Mouse (Mus musculus): ENCODE data around the gene Krtap19-2. TPM values are rescaled to one million over a fixed set of nuclear protein-coding genes. Genes with fewer than 3 reads are reported as not detected.

Gene Krtap19-2
- not detected in 2 replicates for polyA plus RNA-seq (2015; fragmentation: Nextera tagmentation; extraction: Ambion mirVana)

DNA sequence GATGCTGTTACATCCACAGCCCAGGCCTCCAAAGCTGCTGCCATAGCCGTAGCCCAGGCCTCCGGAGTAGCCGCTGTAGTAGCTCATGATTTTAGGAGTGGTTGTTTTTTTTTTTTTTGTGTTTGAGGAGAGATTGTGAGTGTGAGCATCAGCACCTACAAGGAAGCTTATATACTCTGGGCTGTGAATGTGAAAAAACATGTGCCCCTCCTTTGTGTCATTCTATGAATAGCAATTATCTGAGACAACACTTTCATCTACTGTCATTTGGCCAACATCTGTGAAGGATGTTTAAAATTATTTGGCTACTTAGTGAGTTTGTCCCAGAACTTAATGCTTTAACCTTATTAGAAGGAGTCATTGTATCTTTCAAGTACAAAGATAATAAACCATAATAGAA lies at the start of gene Krtap19-2:
Gene Krtap19-2 (minus strand): TSS at position 101 of the 400 bp plus-strand sequence.
- no peak within 1 kb of the TSS for H3K27ac ChIP-seq
- no peaks in the 10 kb centered on the region for H3K4me1 ChIP-seq
- no peak for ATAC-seq (ENCODE audit: insufficient number of reproducible peaks, insufficient read depth, low FRiP score, low TSS enrichment, low read depth)
- H3K27me3 ChIP-seq = no peaks in the 10 kb centered on the region
- H3K9me3 ChIP-seq = no peaks in the 10 kb centered on the region
- H3K9ac ChIP-seq = no peak within 1 kb of the TSS
- H3K4me3 ChIP-seq = no peak within 1 kb of the TSS
- H3K36me3 ChIP-seq = no peaks in the 10 kb centered on the region
- H3K4me2 ChIP-seq = no peak within 1 kb of the TSS
- 93% methylated on average over 3 of the region's 3 CpGs for WGBS

DNA sequence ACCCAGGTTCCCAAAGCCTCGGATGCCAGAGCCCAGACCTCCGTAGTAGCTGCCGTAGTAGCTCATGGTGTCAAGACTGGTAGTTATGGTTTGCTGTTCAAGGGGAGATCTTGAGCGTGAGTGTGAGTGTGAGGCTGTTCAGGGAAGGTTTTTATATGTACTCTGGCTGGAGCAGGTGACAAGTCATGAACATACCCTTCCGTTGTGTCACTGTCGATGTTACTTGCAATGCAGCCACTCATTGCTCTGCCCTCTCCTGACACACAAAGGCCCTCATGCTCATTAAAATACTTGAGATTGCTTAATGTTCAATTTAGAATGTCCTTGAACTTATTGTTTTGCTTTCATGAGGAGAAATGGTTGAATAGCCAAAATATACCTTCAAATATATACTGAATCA lies 22.3 kb upstream of the Krtap19-2 start, which contains the start of gene Krtap19-5:
Gene Krtap19-5 (minus strand): TSS at position 101 of the 400 bp plus-strand sequence.
- Histone ChIP-seq H3K4me1 (no peaks in the 10 kb centered on the region), H3K9me3 (no peaks in the 10 kb centered on the region), H3K9ac (no peak within 1 kb of the TSS), H3K4me3 (no peak within 1 kb of the TSS), H3K4me2 (no peak within 1 kb of the TSS), H3K27me3 (no peaks in the 10 kb centered on the region), H3K36me3 (no peaks in the 10 kb centered on the region), H3K27ac (no peak within 1 kb of the TSS)
- no peak for ATAC-seq (ENCODE audit: insufficient number of reproducible peaks, insufficient read depth, low FRiP score, low TSS enrichment, low read depth)
- WGBS = 90% methylated on average over 6 of the region's 6 CpGs

DNA sequence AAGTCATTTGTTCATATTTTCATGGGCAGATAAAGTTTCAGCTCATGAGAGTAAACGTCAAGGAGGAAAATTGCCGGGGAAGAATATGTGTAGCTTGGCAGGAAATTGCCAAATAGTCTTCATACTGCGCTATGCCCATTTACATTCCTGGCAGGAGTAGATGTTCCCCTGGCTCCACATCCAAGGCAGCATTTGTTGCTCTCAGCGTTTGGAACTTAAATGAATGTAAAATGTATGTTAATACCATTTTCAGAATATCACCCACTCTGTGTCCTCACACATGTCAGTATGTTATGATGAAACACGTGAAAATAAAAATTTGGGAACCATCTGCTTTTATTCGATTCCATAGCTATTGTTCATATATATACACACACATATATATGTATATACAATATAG lies 12.8 kb upstream of the Krtap19-2 start:
- Histone ChIP-seq H3K27ac (no peak overlapping the region), H3K36me3 (no peaks in the 10 kb centered on the region), H3K4me1 (no peaks in the 10 kb centered on the region), H3K4me3 (no peak overlapping the region), H3K27me3 (no peaks in the 10 kb centered on the region), H3K9me3 (no peaks in the 10 kb centered on the region), H3K4me2 (no peak overlapping the region), H3K9ac (no peak overlapping the region)
- no peak for ATAC-seq (ENCODE audit: insufficient number of reproducible peaks, insufficient read depth, low FRiP score, low TSS enrichment, low read depth)
- 81% methylated on average over 6 of the region's 6 CpGs for WGBS

DNA sequence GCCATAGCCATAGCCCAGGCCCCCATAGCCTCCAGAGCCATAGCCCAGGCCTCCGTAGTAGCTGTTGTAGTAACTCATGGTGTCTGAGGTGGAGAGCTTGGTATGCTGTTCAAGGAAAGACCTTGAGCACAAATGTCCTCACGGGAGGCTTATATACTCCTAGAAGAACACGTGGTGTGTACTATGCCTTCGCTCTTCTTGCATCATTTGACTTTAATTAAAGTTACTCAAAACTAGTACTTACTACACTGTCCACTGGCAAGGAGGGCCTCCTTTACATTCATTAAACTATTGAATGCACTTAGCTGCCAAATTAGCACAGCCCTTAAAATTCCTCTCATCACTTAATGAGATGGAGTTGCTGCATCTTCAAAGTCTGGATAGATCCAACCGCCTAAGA lies 10.9 kb upstream of the Krtap19-2 start, which contains the start of gene Krtap19-4:
Gene Krtap19-4 (minus strand): TSS at position 101 of the 400 bp plus-strand sequence.
- Histone ChIP-seq H3K9me3 (no peaks in the 10 kb centered on the region), H3K4me1 (no peaks in the 10 kb centered on the region), H3K27ac (no peak within 1 kb of the TSS), H3K36me3 (no peaks in the 10 kb centered on the region), H3K27me3 (no peaks in the 10 kb centered on the region), H3K4me3 (no peak within 1 kb of the TSS), H3K9ac (no peak within 1 kb of the TSS), H3K4me2 (no peak within 1 kb of the TSS)
- 82% methylated on average over 5 of the region's 5 CpGs for WGBS
- ATAC-seq (ENCODE audit: insufficient number of reproducible peaks, insufficient read depth, low FRiP score, low TSS enrichment, low read depth) = no peak

DNA sequence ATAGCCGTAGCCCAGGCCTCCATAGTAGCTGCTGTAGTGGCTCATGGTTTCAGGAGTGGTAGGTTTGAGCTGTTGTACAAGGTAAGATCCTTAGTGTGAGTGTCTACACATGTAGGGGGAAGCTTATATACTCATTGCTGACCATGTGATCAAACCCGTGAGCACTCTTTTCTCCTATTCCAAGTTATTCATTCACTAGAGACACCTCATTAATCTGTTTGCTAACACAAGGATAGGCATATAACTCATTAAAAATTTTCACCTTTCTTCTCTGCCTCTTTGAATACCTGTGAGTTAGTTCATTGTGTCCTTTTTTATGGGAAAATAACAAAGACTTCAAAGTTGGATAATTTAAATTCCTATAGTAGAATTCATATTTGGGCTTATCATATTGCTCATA lies 3.9 kb upstream of the Krtap19-2 start, which contains the start of gene Krtap19-3:
Gene Krtap19-3 (minus strand): TSS at position 101 of the 400 bp plus-strand sequence.
- WGBS = 91% methylated on average over 2 of the region's 2 CpGs
- H3K4me3 ChIP-seq = no peak within 1 kb of the TSS
- no peaks in the 10 kb centered on the region for H3K36me3 ChIP-seq
- no peak for ATAC-seq (ENCODE audit: insufficient number of reproducible peaks, insufficient read depth, low FRiP score, low TSS enrichment, low read depth)
- no peak within 1 kb of the TSS for H3K9ac ChIP-seq
- H3K27me3 ChIP-seq = no peaks in the 10 kb centered on the region
- H3K27ac ChIP-seq = no peak within 1 kb of the TSS
- H3K4me2 ChIP-seq = no peak within 1 kb of the TSS
- no peaks in the 10 kb centered on the region for H3K9me3 ChIP-seq
- no peaks in the 10 kb centered on the region for H3K4me1 ChIP-seq

DNA sequence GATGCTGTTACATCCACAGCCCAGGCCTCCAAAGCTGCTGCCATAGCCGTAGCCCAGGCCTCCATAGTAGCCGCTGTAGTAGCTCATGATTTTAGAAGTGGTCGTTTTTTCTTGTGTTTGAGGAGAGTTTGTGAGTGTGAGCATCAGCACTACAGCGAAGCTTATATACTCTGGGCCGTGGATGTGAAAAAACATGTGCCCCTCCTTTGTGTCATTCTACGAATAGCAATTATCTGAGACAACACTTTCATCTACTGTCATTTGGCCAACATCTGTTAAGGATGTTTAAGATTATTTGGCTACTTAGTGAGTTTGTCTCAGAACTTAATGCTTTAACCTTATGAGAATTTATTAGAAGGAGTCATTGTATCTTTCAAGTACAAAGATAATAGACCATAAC lies 4.8 kb downstream of the Krtap19-2 start, which contains the start of gene Krtap19-1:
Gene Krtap19-1 (minus strand): TSS at position 101 of the 400 bp plus-strand sequence.
- no peaks in the 10 kb centered on the region for H3K9me3 ChIP-seq
- no peaks in the 10 kb centered on the region for H3K27me3 ChIP-seq
- no peak within 1 kb of the TSS for H3K9ac ChIP-seq
- no peaks in the 10 kb centered on the region for H3K36me3 ChIP-seq
- no peak for ATAC-seq (ENCODE audit: insufficient number of reproducible peaks, insufficient read depth, low FRiP score, low TSS enrichment, low read depth)
- 84% methylated on average over 6 of the region's 6 CpGs for WGBS
- no peak within 1 kb of the TSS for H3K27ac ChIP-seq
- H3K4me1 ChIP-seq = no peaks in the 10 kb centered on the region
- no peak within 1 kb of the TSS for H3K4me3 ChIP-seq
- H3K4me2 ChIP-seq = no peak within 1 kb of the TSS

DNA sequence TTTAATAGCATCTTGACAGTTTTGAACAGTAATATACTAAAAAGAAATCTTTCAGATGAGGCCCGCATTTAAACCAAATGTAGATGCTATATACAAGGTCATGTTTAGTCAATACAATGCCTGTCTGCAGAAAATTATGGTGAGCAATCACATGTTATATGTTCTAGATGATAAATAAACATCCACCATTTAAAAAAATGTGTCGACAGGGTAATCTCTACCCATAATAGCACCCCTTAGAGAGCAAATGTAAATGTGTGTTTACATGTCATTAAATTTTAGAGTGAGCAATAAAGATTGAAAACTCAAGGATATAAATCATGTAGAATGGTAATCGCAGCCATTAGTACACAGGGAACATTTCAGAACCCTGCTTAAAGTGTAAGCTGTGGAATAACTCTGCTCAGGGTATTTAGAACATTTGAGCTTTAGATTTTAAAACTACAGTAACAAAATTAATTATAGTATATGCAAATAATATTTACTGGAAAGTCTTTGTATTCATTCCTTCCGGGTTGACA lies 9.1 kb downstream of the Krtap19-2 start:
- H3K4me3 ChIP-seq = no peak overlapping the region
- no peaks in the 10 kb centered on the region for H3K36me3 ChIP-seq
- no peaks in the 10 kb centered on the region for H3K9me3 ChIP-seq
- H3K27ac ChIP-seq = no peak overlapping the region
- no peak for ATAC-seq (ENCODE audit: insufficient number of reproducible peaks, insufficient read depth, low FRiP score, low TSS enrichment, low read depth)
- no peak overlapping the region for H3K4me2 ChIP-seq
- no peak overlapping the region for H3K9ac ChIP-seq
- H3K27me3 ChIP-seq = no peaks in the 10 kb centered on the region
- no peaks in the 10 kb centered on the region for H3K4me1 ChIP-seq
- 88% methylated on average over 4 of the region's 4 CpGs for WGBS

DNA sequence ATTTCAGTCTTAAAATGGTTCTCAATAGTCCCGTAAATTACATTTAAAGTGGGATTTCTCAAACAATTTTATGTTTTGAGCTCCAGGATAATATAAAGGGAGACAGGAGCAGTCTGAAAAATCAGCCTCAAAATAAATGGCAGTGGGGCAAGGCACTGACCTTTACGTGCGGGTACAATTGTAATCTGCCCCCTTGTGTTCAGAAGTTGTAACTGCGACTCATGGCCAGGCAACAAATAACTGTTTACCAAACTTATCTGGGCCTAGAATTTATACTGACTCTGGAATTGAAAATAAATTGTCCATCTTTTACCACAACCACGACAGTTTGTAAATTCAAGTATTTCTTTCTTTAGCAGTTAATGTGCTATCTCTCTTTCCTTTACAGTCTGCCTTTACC lies 22.6 kb downstream of the Krtap19-2 start:
- Histone ChIP-seq H3K4me2 (no peak overlapping the region), H3K4me1 (no peaks in the 10 kb centered on the region), H3K9ac (no peak overlapping the region), H3K9me3 (no peaks in the 10 kb centered on the region), H3K36me3 (no peaks in the 10 kb centered on the region), H3K27me3 (no peaks in the 10 kb centered on the region), H3K4me3 (no peak overlapping the region), H3K27ac (no peak overlapping the region)
- no peak for ATAC-seq (ENCODE audit: insufficient number of reproducible peaks, insufficient read depth, low FRiP score, low TSS enrichment, low read depth)
- WGBS = 11% methylated on average over 5 of the region's 5 CpGs

DNA sequence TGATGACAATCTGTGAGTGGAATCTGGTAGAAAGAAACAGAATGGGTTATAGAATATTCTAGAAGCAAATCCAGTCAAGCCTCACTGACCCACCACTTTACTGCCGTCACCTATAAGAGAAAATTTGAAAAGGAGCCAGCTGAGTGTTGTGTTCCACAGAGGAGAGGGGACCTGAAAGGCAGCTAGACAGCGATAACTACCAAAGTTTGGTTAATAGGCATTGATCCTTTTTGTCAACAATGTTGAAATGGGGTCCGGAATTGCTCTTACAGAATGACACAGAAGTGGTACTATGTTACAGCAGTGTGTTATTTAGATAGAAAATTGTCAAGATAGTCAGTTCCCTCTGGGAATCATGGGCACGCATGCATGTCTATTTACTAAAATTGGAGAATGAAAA lies 25.5 kb downstream of the Krtap19-2 start:
- WGBS = 85% methylated on average over 4 of the region's 4 CpGs
- no peaks in the 10 kb centered on the region for H3K4me1 ChIP-seq
- ATAC-seq (ENCODE audit: insufficient number of reproducible peaks, insufficient read depth, low FRiP score, low TSS enrichment, low read depth) = no peak
- no peak overlapping the region for H3K4me2 ChIP-seq
- H3K9ac ChIP-seq = no peak overlapping the region
- H3K9me3 ChIP-seq = no peaks in the 10 kb centered on the region
- no peak overlapping the region for H3K4me3 ChIP-seq
- no peak overlapping the region for H3K27ac ChIP-seq
- no peaks in the 10 kb centered on the region for H3K27me3 ChIP-seq
- H3K36me3 ChIP-seq = no peaks in the 10 kb centered on the region

DNA sequence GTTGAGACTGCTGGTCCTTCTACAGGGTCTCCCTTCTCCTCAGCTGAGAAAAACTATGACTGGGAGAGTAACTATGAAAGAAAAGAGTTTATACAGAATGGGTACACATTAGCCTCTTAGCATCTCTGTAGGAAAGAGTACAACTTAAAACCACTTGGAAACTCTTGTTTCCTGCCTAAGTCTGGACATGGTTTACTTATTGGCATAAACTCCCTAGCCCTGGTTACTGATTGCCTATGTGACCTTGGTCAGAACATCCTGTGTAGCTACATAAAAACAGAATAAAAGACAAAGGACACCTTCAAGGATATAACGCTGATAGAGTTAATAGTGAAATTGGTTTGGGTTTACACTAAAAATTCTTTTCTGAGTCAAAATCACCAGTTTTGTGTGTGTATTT lies 26.7 kb downstream of the Krtap19-2 start:
- no peaks in the 10 kb centered on the region for H3K9me3 ChIP-seq
- H3K9ac ChIP-seq = no peak overlapping the region
- no peak overlapping the region for H3K4me3 ChIP-seq
- no peaks in the 10 kb centered on the region for H3K27me3 ChIP-seq
- no peak for ATAC-seq (ENCODE audit: insufficient number of reproducible peaks, insufficient read depth, low FRiP score, low TSS enrichment, low read depth)
- no peaks in the 10 kb centered on the region for H3K36me3 ChIP-seq
- WGBS = 94% methylated on average over 1 of the region's 1 CpGs
- no peaks in the 10 kb centered on the region for H3K4me1 ChIP-seq
- no peak overlapping the region for H3K4me2 ChIP-seq
- no peak overlapping the region for H3K27ac ChIP-seq

DNA sequence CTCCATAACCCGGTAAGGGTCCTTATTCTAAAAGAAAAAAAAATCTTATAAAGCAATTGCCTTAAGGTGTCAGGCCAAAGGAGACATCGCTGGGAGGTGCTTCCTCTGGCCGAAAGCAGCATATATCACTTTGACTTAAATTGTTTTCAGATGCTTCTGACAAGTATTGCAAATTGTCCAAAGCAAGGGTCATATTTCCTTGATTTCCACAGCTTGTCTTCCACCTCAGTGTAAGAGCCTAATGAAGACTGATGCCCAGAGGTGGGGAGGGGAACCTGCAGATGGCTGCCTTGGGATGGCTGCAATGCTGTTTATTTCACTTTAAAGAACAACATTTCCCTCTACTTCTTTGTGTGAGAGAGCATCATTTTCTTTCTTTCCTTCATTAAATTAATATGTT lies 47.1 kb downstream of the Krtap19-2 start:
- H3K4me1 ChIP-seq = no peaks in the 10 kb centered on the region
- H3K4me3 ChIP-seq = no peak overlapping the region
- ATAC-seq (ENCODE audit: insufficient number of reproducible peaks, insufficient read depth, low FRiP score, low TSS enrichment, low read depth) = no peak
- no peak overlapping the region for H3K4me2 ChIP-seq
- H3K36me3 ChIP-seq = no peaks in the 10 kb centered on the region
- no peaks in the 10 kb centered on the region for H3K9me3 ChIP-seq
- 15% methylated on average over 3 of the region's 3 CpGs for WGBS
- H3K27me3 ChIP-seq = no peaks in the 10 kb centered on the region; the same call in 1 of the 2 replicates
- H3K27ac ChIP-seq = no peak overlapping the region
- H3K9ac ChIP-seq = no peak overlapping the region

DNA sequence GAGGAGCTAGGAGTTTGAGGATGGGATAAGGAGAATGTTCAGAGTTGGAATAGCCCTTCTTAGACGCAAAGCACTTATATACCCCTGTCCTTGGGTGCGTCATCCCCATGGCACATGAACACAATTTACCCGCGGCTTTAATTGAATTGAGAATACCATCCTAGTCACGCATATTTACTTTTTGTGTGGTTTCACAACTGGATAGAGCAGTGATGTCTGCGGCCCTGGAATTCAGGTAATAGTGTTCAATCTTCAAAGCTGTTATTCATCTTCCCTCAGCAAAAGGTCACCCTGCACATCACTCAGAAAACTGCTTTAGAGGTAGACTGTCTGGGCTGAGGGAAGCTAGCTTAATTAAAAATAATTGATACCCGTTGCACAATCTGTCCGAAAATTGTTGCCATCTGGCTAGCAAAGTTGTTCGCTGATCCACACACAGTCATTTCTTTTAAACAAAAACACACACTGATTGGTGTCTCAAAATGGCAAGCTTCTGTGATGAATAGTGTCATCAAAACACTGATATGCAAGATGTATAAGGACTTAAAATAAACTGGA lies 47.9 kb downstream of the Krtap19-2 start, which contains the start of gene Krtap14:
Gene Krtap14 (minus strand): TSS at position 51 of the 558 bp plus-strand sequence.
- Histone ChIP-seq H3K4me3 (no peak within 1 kb of the TSS), H3K27me3 (no peaks in the 10 kb centered on the region; the same call in 1 of the 2 replicates), H3K4me1 (no peaks in the 10 kb centered on the region), H3K27ac (no peak within 1 kb of the TSS), H3K9ac (no peak within 1 kb of the TSS), H3K4me2 (no peak within 1 kb of the TSS), H3K36me3 (no peaks in the 10 kb centered on the region), H3K9me3 (no peaks in the 10 kb centered on the region)
- ATAC-seq (ENCODE audit: insufficient number of reproducible peaks, insufficient read depth, low FRiP score, low TSS enrichment, low read depth) = no peak
- 26% methylated on average over 9 of the region's 9 CpGs for WGBS

All from embryonic facial prominence, embryonic 13.5 days (tissue).